Comparison of ENCODE assay signal across 8 mouse cellular contexts in genomic region chr5:86065101-86065875, GRCm38 (mm10). TPM values are rescaled to one million over a fixed set of nuclear protein-coding genes. Genes with fewer than 3 reads are reported as not detected.
DNase-seq lines count a peak whose midpoint lies in the region; ATAC-seq lines count a peak whose summit lies in the region.

TSS of gene Cenpc1 (minus strand) at chr5:86065583.

- H3K36me3 ChIP-seq in hindbrain, embryonic 11.5 days (ENCODE audit: control insufficient read depth, insufficient read depth, low read length) = no peaks in the 10 kb centered on the region

- peak within 1 kb of the TSS; percentile 78 for H3K9ac ChIP-seq in hindbrain, embryonic 11.5 days (ENCODE audit: low read depth, low read length)

- peak within 1 kb of the TSS; percentile 83 for H3K4me3 ChIP-seq in hindbrain, embryonic 11.5 days (ENCODE audit: low read depth, low read length)

- peak within 1 kb of the TSS; percentile 41 for H3K4me2 ChIP-seq in hindbrain, embryonic 11.5 days (replicated peaks; ENCODE audit: low read depth, low read length)

- H3K9me3 ChIP-seq in hindbrain, embryonic 11.5 days (ENCODE audit: control insufficient read depth, low read length) = no peaks in the 10 kb centered on the region

- H3K27me3 ChIP-seq in hindbrain, embryonic 11.5 days (ENCODE audit: control insufficient read depth, insufficient read depth, low read length) = no peaks in the 10 kb centered on the region

- H3K4me1 ChIP-seq in hindbrain, embryonic 11.5 days (replicated peaks; ENCODE audit: control insufficient read depth, insufficient read depth, low read length) = no peaks in the 10 kb centered on the region

- under 1% methylated on average over 60 of the region's 60 CpGs for WGBS in hindbrain, embryonic 11.5 days

- H3K27ac ChIP-seq in hindbrain, embryonic 11.5 days (ENCODE audit: low read depth, low read length) = peak within 1 kb of the TSS; percentile 82

- DNase-seq in Muller cell, postnatal 12 days (ENCODE audit: inconsistent ontology term) = peak; percentile 99
- DNase-seq in cerebellum, adult 9-11 months = peak; percentile 96
- DNase-seq in frontal cortex, adult 2 months (ENCODE audit: extremely low spot score in 1 of 2, low spot score in 1 of 2) = peak; percentile 92 to 95
- DNase-seq in hindbrain, embryonic 11.5 days (ENCODE audit: low spot score) = peak; percentile 96
- peak; percentile 92 to 95 for DNase-seq in layer of hippocampus, postnatal 10 days (ENCODE audit: low spot score in 2 of 2)
- DNase-seq in lung, postnatal 10 days = peak; percentile 99
- DNase-seq in ovary, postnatal 36 days (ENCODE audit: low spot score) = peak; percentile 98
- DNase-seq in thymus, postnatal 25 days = peak; percentile 98

- peak; percentile 96 for ATAC-seq in hindbrain, embryonic 11.5 days (ENCODE audit: low FRiP score)

RNA-seq across cellular contexts. Expression of gene Cenpc1, which starts in this region (rescaled TPM):
- 13.8 and 16.0 TPM in 2 replicates for polyA plus RNA-seq in frontal cortex, adult 2 months (2012; rRNA removed)
- 50.4 and 52.1 TPM in 2 replicates for polyA plus RNA-seq in hindbrain, embryonic 11.5 days (2014; fragmentation: Nextera tagmentation; extraction: Ambion mirVana)
- 10 to 100 TPM; 26.7 to 28.1 TPM for total RNA-seq in layer of hippocampus, postnatal 10 days (2021)

Comparison
In these comparisons a context has a peak if more than half of its experiments do, and no peak if none do; other contexts are left out.
1. Peak in every context shown above with its lines: DNase-seq, ATAC-seq, H3K4me3 ChIP-seq and H3K27ac ChIP-seq.